Mouse (Mus musculus) brain, embryonic 18.5 days (tissue): Measurements from ENCODE around the gene Nfxl1.

Experiments
- DNase-seq: peaks from one replicate; pipeline ENCODE4 v3.0.0-alpha.2; 2012; ENCODE audit warnings: low read depth, low spot score

Gene Nfxl1

DNA sequence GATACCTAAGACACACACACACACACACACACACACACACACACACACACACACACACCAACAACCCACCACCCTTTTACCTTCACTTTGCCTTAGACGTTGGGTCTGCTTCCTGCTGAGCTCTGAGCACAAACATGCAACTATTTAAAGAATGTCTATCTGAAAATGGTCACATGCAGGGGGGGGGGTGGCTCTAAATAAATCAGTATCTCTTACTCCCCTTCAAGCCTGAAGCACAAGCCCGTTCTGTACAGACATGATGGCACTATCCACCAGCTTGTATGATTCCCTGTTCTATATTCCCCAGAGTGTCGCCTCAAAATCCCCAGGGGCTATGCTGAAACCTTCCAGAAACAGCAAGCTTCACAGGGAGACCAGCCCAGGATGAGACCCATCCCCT lies 57.7 kb downstream of the Nfxl1 start:
- DNase-seq = no peak

DNA sequence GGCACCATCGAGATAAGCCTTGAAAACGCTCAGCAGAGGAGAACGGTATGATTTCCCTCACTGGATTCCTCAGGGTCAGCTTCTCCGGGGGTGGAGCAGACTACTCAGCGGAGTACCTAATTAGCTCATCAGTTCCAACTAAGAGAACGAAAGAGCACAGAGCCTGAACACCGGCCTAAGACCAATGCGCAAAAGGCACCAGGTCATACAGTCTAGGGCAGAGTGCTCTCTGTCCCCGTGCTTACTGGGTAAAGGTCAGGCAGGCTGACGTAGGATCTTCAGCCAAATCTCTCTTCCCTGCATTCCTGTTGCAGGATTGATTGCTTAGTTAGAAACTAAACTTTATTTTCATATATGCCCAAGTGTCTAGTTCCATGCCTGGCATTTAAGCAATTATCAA lies 61.2 kb downstream of the Nfxl1 start:
- DNase-seq = no peak

DNA sequence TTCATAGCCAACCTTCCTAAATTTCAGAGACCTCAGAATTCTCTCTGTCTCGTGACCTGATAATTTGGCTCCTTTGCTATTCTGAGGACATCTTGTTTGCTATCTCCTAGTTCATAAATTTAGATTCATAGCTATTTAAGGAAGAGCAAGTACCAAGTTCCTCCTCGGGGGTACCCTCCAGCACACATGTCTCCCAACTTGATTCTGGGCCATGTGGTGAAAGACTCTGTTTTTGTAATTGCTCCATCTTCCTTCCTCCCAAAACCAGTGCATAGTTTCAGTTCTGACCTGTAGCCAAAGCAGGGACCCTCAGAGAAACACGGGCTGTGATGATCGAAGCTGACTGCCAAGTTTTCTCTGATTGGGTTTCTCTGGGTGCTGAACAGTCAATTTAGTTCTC lies 62.7 kb downstream of the Nfxl1 start:
- no peak for DNase-seq

DNA sequence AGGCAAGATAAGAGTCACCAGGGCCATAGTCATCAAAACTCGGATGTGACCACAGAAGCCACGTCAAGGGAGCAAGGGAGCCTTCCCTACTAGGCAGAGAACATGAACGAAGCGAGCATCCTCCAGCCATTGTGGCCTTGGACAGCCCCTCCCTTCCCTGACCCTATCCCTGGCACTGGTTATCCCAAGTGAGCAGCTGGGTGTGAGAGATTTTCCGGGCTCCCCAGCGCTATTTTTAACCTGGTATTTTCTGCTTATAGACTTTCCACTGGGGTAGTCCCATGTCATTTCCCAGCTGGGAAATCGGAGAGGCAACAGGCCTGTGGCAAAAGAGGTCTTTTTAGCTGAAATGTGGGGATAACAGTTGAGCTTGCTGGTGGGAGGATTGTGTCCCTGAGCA lies 65.6 kb downstream of the Nfxl1 start:
- no peak for DNase-seq

DNA sequence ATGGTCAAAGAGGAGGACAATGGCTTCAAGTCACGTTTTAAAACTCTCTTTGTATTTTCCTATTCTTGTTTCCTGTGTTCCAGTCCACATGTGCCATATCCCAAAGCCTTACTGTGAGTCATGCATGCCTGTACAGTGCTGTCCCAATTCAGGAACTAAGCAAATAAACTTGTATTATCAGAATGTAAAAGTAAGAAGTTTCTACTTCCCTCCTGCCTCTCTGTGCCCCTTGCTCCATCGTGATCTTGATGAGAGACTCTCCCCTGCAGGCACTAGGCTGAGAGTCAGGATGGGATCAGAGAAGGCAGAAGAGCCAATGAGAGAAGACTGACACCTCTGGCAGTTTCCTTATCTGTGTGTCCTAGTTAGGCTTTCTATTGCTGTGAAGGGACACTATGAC lies 68.3 kb downstream of the Nfxl1 start:
- no peak for DNase-seq

DNA sequence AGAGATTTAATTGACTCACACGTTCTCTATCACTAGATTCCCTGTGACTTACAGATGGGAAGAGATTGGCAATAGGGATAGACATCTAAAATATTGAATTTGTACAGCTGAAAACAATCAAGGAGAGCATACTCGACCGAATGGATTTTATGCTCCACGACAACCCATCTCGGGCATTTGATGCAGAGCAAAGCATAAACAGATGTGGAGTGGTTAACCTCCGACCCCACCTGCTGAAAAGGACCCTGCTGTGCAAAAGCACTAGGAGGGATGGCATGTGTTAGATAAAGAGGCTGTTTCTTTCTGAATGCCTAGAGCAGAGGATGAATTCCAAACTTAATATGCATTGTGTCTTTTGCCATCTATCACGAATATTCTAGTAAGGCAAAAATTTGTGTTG lies 79.0 kb downstream of the Nfxl1 start:
- no peak for DNase-seq

DNA sequence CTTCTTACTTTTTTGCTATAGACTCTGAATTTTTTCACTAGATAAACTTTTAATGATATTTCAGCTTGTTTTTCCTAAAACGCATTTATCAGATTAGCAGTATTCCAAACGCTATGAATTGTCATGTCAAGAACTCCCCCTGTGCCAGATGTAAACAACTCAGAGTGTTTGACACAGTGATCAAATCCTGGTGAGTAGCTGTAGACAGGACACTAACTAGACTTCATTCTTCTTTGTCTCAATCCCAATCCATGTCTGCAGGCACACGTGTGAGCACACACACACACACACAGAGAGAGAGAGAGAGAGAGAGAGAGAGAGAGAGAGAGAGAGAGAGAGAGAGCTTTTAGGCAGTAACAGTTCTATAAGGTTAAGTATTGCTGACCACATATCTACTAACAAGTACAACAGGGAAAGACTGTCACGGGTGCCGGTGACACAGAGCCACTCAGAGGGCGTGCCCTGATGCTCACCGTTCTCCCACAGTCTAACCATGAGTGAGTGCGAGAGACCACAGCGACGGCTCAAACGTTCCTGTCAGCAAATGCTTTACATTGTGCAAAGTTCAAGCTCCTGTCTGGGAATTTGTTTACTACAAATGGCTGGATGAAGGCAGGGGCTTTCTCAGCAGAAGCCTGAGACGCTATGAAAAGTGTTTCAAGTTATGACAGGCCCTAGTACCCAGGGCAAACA lies 87.0 kb downstream of the Nfxl1 start:
- DNase-seq = no peak

DNA sequence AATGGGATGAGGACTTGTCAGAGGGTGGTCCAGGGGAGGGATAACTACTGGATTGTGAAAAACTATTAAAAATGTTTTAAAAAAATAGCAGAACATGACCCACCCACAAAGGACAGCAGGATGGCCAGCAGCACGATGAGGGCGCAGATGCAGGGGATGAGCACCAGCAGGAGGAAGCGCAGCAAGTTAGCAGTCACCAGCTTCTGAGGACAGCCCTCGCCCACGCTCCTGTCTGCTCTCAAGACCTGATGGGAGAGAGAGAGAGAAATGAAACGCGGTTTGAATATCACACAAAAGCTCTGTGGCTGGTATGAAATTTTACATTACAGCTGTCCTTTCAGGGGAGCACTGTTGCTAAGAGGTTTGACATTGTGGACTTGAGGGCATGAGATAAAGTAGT lies 87.7 kb downstream of the Nfxl1 start:
- DNase-seq = no peak

DNA sequence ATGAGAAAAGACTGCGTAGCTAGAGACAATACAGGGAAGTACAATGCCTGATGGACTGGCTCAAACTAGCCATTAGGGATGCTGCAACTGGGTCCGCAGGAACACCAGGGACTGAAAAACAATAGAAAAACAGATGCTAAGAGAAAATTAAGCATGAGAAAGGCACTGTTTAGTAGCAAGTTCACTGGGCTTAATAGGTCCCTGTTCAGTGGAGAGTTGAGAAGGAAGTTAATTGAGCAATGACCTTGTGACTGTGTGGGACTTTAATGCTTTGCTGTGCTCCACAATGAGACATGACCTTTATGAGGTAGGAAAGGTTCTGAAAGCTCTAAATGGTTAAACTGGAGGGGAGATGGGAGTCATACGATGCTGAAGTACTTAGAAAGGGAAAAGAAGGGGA lies 94.6 kb downstream of the Nfxl1 start:
- DNase-seq = no peak
